Mouse (Mus musculus) midbrain, embryonic 15.5 days (tissue): ENCODE measurements around the gene Trim11. TPM values are rescaled to one million over a fixed set of nuclear protein-coding genes. Genes with fewer than 3 reads are reported as not detected.
"Not testable (repeated sequence)": the region's sequence is repeated elsewhere in the genome, so short reads cannot be mapped to it uniquely, and the experiment has no call there.

ENCODE experiments used
- ATAC-seq: fragments of 200-750 bp; cut with Nextera tagmentation; replicated peaks from 2 replicates; pipeline ENCODE4 v1.8.0; 2017; ENCODE audit warnings: moderate TSS enrichment
- H3K27ac ChIP-seq: fragments of 300-500 bp; sonication (generic); 2 replicates; pipeline ENCODE4 v1.5.1; 2015; ENCODE audit warnings: mild to moderate bottlenecking, inconsistent platforms
- H3K27me3 ChIP-seq: fragments of 300-500 bp; sonication (generic); replicated peaks from 2 replicates; pipeline ENCODE4 v1.6.1; 2015; ENCODE audit warnings: inconsistent platforms
- H3K36me3 ChIP-seq: fragments of 300-500 bp; sonication (generic); replicated peaks from 2 replicates; pipeline ENCODE4 v1.6.1; 2015; ENCODE audit warnings: inconsistent platforms
- H3K4me1 ChIP-seq: fragments of 300-500 bp; sonication (generic); 2 replicates; pipeline ENCODE4 v1.6.1; 2015; ENCODE audit warnings: inconsistent platforms
- H3K4me2 ChIP-seq: fragments of 300-500 bp; sonication (generic); 2 replicates; pipeline ENCODE4 v1.6.1; 2015; ENCODE audit warnings: inconsistent platforms, mild to moderate bottlenecking, moderate library complexity
- H3K4me3 ChIP-seq: fragments of 300-500 bp; sonication (generic); 2 replicates; pipeline ENCODE4 v1.5.1; 2015; ENCODE audit warnings: mild to moderate bottlenecking, inconsistent platforms
- H3K9ac ChIP-seq: fragments of 300-500 bp; sonication (generic); 2 replicates; pipeline ENCODE4 v1.6.1; 2015; ENCODE audit warnings: mild to moderate bottlenecking, inconsistent platforms
- H3K9me3 ChIP-seq: fragments of 300-500 bp; sonication (generic); 2 replicates; pipeline ENCODE4 v1.6.1; 2016; ENCODE audit warnings: inconsistent platforms
- WGBS: fragments of 180-500 bp; shearing (Covaris S2); methylation state at CpG from one replicate; pipeline ENCODE4 v1.1.7; 2015; ENCODE audit warnings: mixed read lengths; 5-methylcytosine and 5-hydroxymethylcytosine counted together
- polyA plus RNA-seq: library from polyadenylated mRNA; unstranded; fragments of >200 nt; fragmentation: Nextera tagmentation; extraction: Ambion mirVana; gene quantifications from 2 replicates; pipeline ENCODE4 v1.2.1, GENCODE M21; 2015

Gene Trim11
- polyA plus RNA-seq, 1 experiment from 2014 or later = 22.1 TPM

DNA sequence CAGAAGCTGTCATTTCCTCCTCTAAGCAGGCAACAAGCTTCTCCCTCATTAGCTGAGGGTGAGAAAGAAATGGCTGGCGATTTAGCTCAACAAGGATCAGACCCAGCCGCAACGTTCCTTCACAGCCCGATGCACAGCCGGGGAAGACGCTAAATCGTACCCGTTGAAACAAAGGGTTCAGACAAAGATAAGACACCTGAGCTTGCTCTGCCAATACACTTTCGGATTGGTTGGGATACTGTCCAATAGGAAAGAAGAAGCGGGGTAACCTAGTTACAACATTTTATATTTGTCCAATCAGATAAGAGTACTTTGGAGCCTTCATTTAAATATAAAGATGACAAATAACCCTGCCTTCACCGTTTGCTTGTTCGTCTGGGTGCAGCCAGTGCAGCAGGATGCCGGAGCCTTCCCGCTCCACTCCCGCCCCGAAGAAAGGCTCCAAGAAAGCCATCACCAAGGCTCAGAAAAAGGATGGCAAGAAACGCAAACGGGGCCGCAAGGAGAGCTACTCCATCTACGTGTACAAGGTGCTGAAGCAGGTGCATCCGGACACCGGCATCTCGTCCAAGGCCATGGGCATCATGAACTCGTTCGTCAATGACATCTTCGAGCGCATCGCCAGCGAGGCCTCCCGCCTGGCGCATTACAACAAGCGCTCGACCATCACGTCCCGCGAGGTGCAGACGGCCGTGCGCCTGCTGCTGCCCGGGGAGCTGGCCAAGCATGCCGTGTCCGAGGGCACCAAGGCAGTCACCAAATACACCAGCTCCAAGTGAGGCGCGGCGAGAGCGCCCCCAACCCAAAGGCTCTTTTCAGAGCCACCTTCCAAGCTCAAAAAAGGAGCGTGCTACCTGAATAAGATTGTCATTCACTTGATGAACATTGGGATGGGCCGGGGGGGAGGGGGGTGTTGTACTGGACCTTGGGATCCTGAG is 29.1 kb upstream of the Trim11 start, which contains the start of gene Hist3h2ba:
TSS of gene Hist3h2ba (plus strand) at position 379 of the 938 bp plus-strand sequence.
- peak within 1 kb of the TSS; percentile 63 for H3K4me2 ChIP-seq
- H3K27me3 ChIP-seq = no peaks in the 10 kb centered on the region
- no peaks in the 10 kb centered on the region for H3K9me3 ChIP-seq
- peak within 1 kb of the TSS; percentile 95 for H3K9ac ChIP-seq
- H3K4me3 ChIP-seq = peak within 1 kb of the TSS; percentile 69
- under 1% methylated on average over 48 of the region's 48 CpGs for WGBS
- ATAC-seq = peak; percentile 93
- peak within 1 kb of the TSS; percentile 97 for H3K27ac ChIP-seq
- no peaks in the 10 kb centered on the region for H3K36me3 ChIP-seq
- H3K4me1 ChIP-seq = peaks cover 32% of the 10 kb centered on the region

DNA sequence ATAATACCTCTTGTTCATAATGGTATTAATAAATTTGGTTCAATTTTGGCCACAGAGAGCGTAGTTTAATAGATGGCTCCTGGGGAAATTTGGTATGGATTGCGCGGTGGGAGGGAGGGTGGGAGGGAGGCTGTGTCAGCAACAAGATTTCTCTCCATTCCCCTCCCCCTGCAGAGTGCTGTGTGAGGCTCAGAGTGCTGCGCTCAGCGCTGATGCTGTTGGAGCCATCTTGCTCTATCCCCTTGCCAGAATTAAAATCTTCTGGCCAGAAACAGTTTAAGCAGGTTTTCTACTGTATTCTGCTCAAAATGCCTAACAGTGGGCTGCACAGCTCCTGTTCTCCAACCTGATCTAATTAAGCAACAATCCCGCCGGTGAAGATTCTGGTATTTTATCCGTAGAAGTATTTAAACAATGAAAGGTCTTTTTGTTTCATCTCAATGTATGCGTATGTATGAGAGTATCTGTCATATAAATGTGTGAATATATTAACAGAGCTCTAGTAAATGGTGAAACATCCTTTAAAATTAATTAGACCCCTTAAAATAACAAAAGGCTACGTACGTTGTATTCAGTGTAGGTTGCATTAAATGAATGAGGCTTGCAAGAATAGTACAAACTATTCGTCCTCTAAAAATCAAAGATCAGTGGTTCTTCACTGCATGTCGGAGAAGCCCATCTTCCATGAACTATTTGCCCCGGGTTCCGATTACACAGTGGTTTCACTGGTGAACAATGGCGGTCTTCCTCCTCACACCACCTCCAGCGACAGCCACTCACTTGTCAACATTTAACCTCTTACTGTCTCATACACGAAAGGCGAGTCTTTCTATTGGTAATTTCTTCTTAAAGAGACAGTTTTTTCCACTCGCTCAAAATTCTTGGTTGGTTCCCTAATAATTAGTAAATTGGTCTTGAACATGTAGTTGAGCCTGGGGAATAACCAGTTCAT is 28.1 kb upstream of the Trim11 start:
- Histone ChIP-seq H3K4me2 (peak overlapping the region; percentile 63), H3K4me3 (peak overlapping the region; percentile 69), H3K4me1 (peaks cover 32% of the 10 kb centered on the region), H3K27me3 (no peaks in the 10 kb centered on the region), H3K36me3 (no peaks in the 10 kb centered on the region), H3K27ac (peak overlapping the region; percentile 97), H3K9ac (peak overlapping the region; percentile 95), H3K9me3 (no peaks in the 10 kb centered on the region)
- peak; percentile 51 for ATAC-seq
- WGBS = 2% methylated on average over 20 of the region's 20 CpGs

DNA sequence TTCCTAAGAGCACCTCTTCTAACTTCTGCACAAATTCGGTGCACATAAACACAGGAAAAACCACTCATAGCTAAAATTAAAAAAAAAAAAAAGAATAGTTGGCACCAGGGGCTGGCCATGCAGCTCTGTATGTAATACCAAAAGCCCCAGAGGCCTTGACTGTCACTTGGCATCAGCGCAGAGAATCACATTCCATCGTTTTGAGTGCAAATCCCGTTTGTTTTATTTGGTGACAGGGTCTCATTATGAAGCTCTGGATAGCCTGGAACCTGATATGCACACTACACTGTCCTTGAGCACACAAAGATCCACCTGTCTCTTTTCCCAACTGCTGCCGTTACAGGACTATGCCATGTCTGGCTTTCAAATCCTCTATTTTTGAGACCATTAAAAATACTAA is 26.7 kb upstream of the Trim11 start:
- H3K4me3 ChIP-seq = peak overlapping the region; percentile 69
- peak overlapping the region; percentile 95 for H3K9ac ChIP-seq
- no peaks in the 10 kb centered on the region for H3K36me3 ChIP-seq
- H3K4me2 ChIP-seq = peak overlapping the region; percentile 63
- WGBS = 45% methylated on average over 5 of the region's 5 CpGs
- peaks cover 33% of the 10 kb centered on the region for H3K4me1 ChIP-seq
- H3K27me3 ChIP-seq = no peaks in the 10 kb centered on the region
- no peak for ATAC-seq
- H3K9me3 ChIP-seq = no peaks in the 10 kb centered on the region
- peak overlapping the region; percentile 97 for H3K27ac ChIP-seq

DNA sequence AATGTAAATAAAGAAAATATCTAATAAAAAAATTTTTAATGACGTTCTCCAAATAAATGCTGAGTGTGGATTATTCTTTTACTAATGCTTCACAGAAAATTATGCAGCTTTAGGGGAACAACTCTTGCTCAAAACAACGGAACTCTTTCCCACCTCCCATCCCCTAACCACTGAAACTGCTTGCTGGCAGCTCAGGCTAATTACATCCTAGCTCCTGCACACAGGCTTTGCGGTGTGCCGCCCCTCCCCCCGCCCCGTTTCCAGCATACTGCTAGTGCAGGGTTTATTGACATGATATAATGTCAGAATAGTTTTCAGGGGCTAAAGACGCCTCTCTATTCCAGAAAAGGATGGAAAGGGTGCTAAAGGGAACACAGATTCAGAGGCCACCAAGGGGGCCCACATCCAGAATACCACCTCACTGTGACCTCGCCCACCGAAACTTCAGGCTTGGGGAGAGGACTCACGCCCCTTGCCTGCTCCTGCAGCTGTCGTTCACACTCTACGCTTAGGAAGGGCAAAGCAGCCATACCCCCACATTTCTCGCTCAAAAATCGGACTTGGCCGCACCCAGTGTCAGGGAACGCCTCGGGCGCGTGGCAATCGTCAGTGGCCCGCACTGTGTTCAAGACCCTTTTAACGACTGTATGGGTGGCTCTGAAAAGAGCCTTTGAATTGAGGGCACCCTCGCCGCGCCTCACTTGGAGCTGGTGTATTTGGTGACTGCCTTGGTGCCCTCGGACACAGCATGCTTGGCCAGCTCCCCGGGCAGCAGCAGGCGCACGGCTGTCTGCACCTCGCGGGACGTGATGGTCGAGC is 24.3 kb upstream of the Trim11 start:
- Histone ChIP-seq H3K4me2 (peak overlapping the region; percentile 58), H3K27me3 (no peaks in the 10 kb centered on the region), H3K9me3 (no peaks in the 10 kb centered on the region), H3K4me1 (peaks cover 49% of the 10 kb centered on the region), H3K4me3 (peak overlapping the region; percentile 97), H3K9ac (peak overlapping the region; percentile 62), H3K27ac (peak overlapping the region; percentile 99), H3K36me3 (no peaks in the 10 kb centered on the region)
- peak; percentile 22 for ATAC-seq
- under 1% methylated on average over 33 of the region's 33 CpGs for WGBS

DNA sequence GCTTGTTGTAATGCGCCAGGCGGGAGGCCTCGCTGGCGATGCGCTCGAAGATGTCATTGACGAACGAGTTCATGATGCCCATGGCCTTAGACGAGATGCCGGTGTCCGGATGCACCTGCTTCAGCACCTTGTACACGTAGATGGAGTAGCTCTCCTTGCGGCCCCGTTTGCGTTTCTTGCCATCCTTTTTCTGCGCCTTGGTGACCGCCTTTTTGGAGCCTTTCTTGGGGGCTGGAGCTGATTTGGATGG is 23.8 kb upstream of the Trim11 start:
- not testable (repeated sequence) for H3K27me3 ChIP-seq, H3K36me3 ChIP-seq, H3K9me3 ChIP-seq
- peaks cover 53% of the 10 kb centered on the region for H3K4me1 ChIP-seq
- H3K4me2 ChIP-seq = peak overlapping the region; percentile 58
- under 1% methylated on average over 17 of the region's 17 CpGs for WGBS
- H3K27ac ChIP-seq = peak overlapping the region; percentile 99
- peak overlapping the region; percentile 62 for H3K9ac ChIP-seq
- peak overlapping the region; percentile 97 for H3K4me3 ChIP-seq
- ATAC-seq = peak; percentile 37

DNA sequence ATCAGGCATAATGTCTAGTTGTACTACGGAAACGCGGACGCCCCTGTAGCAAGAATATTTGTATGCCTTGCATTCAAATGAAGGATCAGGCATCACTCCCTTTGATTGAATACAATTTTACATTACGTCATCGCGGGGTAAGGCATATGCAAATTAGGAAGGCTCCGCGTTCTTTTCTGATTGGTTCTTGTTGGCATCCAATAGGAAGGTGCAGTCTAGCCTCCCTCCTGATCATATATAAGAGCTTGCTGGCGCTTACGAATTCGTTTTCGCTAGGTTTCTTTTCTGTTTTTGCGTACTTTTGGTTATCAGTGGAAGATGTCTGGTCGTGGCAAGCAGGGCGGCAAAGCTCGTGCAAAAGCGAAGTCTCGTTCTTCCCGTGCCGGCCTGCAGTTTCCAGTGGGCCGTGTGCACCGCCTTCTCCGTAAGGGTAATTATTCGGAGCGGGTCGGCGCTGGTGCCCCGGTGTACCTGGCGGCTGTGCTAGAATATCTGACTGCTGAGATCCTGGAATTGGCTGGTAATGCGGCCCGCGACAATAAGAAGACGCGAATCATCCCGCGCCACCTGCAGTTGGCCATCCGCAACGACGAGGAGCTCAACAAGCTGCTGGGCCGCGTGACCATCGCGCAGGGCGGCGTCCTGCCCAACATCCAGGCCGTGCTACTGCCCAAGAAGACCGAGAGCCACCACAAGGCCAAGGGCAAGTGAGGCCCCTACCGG is 23.3 kb upstream of the Trim11 start, which contains the start of the genes Hist3h2a and Trim17:
TSS of gene Hist3h2a (plus strand) at position 266 of the 723 bp plus-strand sequence.
TSS of gene Trim17 (plus strand) at position 266 of the 723 bp plus-strand sequence.
- H3K4me3 ChIP-seq = peak within 1 kb of the TSS; percentile 97
- H3K36me3 ChIP-seq = no peaks in the 10 kb centered on the region
- peaks cover 58% of the 10 kb centered on the region for H3K4me1 ChIP-seq
- no peaks in the 10 kb centered on the region for H3K27me3 ChIP-seq
- H3K27ac ChIP-seq = peak within 1 kb of the TSS; percentile 99
- under 1% methylated on average over 49 of the region's 49 CpGs for WGBS
- peak within 1 kb of the TSS; percentile 87 for H3K9ac ChIP-seq
- no peaks in the 10 kb centered on the region for H3K9me3 ChIP-seq
- H3K4me2 ChIP-seq = peak within 1 kb of the TSS; percentile 58
- peak; percentile 92 for ATAC-seq

DNA sequence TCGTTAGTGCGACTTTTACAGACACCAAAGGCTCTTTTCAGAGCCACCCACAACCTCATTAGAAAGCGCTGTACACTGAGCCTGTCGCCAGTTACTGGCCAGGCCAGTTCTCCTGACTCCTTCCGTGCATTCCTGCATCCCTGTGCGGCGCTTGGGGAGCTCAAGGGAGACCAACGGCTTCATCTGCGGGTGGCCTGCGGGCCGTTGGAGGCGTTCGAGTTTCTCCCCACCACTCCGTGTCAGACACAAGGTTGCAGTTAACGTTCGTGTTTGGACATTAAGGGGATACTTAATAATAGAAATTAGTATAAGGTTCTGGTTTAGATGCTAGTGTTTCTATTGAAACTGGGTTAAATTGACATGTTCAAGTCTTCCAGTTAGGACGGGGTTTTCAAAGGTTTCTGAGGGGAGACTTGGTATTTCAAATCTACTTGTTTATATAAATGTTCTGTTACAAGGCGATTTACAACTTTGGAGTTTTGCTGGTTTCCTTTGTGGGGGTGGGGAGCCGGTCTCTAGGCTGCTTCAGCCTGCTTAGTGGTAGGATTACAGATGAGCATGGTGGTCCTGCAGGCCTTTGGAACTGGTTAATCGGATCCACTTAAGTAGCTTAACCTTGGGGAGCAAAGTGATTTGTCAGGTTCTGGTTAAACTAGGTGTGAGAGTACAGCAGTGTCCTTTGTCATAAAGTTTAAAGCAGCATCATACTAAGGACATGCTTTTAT is 22.6 kb upstream of the Trim11 start:
- Histone ChIP-seq H3K9me3 (no peaks in the 10 kb centered on the region), H3K4me3 (peak overlapping the region; percentile 97), H3K27me3 (no peaks in the 10 kb centered on the region), H3K27ac (peak overlapping the region; percentile 99), H3K9ac (peak overlapping the region; percentile 87), H3K36me3 (no peaks in the 10 kb centered on the region), H3K4me1 (peaks cover 60% of the 10 kb centered on the region), H3K4me2 (peak overlapping the region; percentile 58)
- under 1% methylated on average over 20 of the region's 20 CpGs for WGBS
- no peak; the same call in 1 of the 2 replicates for ATAC-seq

DNA sequence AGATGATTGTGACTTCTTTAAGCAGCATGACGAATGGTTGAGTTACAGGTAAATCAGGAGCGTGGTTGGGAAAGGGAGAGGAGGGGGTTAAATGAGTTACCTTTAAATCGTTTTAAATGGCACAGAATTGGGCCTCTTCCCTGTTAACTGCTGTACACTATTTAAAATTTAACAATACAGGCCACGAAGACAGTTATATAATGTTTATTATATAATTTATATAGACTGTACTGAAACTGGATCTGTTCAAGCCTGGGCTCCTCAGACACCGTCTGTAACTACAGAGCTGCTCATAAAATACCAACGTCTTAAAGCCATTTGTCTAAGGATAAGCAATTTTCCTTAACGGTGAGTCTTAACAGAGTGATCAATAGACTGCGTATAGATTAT is 22.0 kb upstream of the Trim11 start:
- no peaks in the 10 kb centered on the region for H3K9me3 ChIP-seq
- peak overlapping the region; percentile 58 for H3K4me2 ChIP-seq
- peak overlapping the region; percentile 87 for H3K9ac ChIP-seq
- H3K36me3 ChIP-seq = no peaks in the 10 kb centered on the region
- H3K27me3 ChIP-seq = no peaks in the 10 kb centered on the region
- H3K27ac ChIP-seq = peak overlapping the region; percentile 99
- peak overlapping the region; percentile 97 for H3K4me3 ChIP-seq
- 19% methylated on average over 8 of the region's 8 CpGs for WGBS
- peaks cover 56% of the 10 kb centered on the region for H3K4me1 ChIP-seq
- no peak for ATAC-seq

DNA sequence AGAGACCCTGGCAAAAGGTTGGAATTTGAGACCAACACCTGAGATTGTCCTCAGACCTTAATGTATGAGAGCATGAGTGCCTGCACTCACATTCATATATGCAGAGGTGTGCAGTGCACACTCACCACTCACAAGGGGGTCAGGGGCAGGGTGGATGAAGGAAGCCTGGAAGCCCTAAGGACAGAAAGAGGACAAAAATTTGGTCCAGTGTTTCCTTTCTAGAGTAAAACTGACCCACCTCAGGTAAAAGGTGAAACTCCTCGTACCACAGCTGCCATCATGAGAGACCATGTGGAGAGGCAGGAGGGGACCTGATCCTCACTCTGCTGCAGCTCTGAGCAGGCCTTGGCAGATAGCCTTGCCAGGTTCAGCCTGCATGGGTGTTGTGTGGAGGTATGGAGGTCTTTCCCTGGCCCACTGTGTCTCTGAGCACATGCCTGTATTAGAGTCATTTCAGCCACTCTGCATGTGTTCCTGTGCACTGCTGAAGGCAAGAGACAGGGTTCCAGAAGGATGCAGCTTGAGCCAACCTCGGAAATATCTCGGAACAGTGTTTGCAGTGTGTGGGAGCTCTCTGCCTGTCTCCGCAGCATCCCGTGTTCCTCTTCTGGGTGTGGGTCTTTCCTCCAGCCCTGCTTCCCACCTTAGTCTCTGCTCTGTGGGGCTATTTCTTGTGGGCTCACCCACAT is 20.5 kb upstream of the Trim11 start:
- WGBS = 77% methylated on average over 5 of the region's 5 CpGs
- H3K9ac ChIP-seq = peak overlapping the region; percentile 87
- peaks cover 42% of the 10 kb centered on the region for H3K4me1 ChIP-seq
- no peak overlapping the region for H3K27ac ChIP-seq
- ATAC-seq = no peak
- H3K4me3 ChIP-seq = peak overlapping the region; percentile 97
- H3K27me3 ChIP-seq = no peaks in the 10 kb centered on the region
- no peaks in the 10 kb centered on the region for H3K9me3 ChIP-seq
- H3K36me3 ChIP-seq = no peaks in the 10 kb centered on the region
- H3K4me2 ChIP-seq = peak overlapping the region; percentile 58

DNA sequence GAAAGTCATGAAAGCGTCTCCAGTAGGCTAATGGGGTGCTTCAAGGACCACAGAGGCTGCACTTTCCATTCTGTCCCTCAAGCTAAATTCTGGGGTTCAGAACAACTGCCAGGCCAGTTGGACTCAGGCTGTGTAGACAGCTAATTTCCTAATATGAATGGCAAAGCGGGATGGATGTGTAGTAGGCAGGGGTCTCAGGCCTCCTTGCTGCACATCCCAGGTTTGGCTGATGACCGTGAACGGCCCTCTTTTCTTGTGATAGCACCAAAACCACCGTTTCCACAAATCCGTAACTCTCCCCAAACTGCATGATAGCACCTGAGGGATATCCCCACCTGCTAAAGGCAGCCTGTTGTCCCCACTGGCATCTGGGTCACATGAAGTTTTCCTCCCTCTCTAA is 19.4 kb upstream of the Trim11 start:
- H3K9ac ChIP-seq = no peak overlapping the region
- no peak overlapping the region for H3K27ac ChIP-seq
- 88% methylated on average over 6 of the region's 6 CpGs for WGBS
- H3K4me3 ChIP-seq = no peak overlapping the region
- 0 out of 2 replicates have a peak, but pooled peaks cover 4% of the 10 kb centered on the region for H3K27me3 ChIP-seq
- H3K4me2 ChIP-seq = peak overlapping the region; percentile 58
- no peak for ATAC-seq
- peaks cover 37% of the 10 kb centered on the region for H3K4me1 ChIP-seq
- H3K9me3 ChIP-seq = no peaks in the 10 kb centered on the region
- H3K36me3 ChIP-seq = no peaks in the 10 kb centered on the region
